Mouse (Mus musculus) E14TG2a.4 (cell line): Measurements from ENCODE around the gene Cpt1a.

Source experiments
- CTCF ChIP-seq: conservative IDR thresholded peaks from 2 replicates; pipeline ENCODE4 v1.5.1; 2014; ENCODE audit warnings: low read length
- NANOG ChIP-seq: IDR thresholded peaks from 2 replicates; pipeline ENCODE4 v1.6.1; 2014; ENCODE audit warnings: borderline replicate concordance, low read length, mixed read lengths
- POU5F1 ChIP-seq: IDR thresholded peaks from 2 replicates; pipeline ENCODE4 v1.6.1; 2014; ENCODE audit warnings: low read length, borderline replicate concordance

GRCm38 (mm10) chr19:3422488-3422887 is 100.4 kb downstream of the Cpt1a start:
- TF ChIP-seq CTCF (no peak), NANOG (no peak), POU5F1 (no peak)
